Mouse (Mus musculus): Measurements from ENCODE around the gene Triap1.

Gene Triap1

DNA sequence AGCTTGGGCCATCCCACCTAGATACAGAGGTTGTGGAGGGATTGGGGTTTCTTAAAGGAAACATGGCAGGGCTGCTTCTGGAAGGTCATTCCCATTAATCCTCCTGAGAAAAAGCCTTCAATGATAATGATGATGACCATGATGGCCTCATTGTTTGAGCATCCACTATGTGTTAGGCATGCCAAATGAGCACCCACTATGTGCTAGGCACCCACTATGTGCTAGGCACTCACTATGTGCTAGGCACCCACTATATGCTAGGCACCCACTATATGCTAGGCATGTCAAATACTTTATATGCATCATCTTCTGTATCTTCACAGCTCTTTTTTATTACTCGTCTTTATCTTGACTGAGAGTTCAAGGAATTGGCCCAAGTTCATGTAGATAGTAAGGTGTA lies 51.9 kb downstream of the Triap1 start:
- no peak for DNase-seq (ENCODE audit: low read depth, low spot score)
